Mouse (Mus musculus) kidney, postnatal 4 days (tissue): Measurements from ENCODE around the gene Olfr1152.

Experiments
- DNase-seq, 2 experiments: peaks; one replicate each; pipeline ENCODE4 v3.0.0; 2021; ENCODE audit warnings: mixed read lengths in 2 of 2

Olfr1152 gene

DNA sequence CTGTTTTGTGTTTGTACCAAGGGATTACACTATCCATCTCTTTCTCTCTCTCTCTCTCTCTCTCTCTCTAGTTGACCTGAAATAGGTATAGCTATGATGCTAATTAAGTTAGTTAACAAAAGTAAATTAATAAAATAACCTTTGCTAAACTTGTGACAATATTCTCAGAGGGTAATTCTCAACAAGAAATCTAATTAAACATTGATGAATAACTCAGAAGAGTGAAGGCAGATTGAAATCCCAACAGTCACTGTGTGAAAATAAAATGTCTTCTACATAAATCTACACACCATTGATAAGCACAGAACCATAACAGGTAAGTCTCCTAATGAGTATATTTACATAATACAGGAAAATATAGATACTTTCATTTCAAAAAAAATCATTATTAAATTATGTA is at the start of gene Olfr1152:
TSS of gene Olfr1152 (plus strand) at position 301 of the 400 bp plus-strand sequence.
- no peak for DNase-seq

DNA sequence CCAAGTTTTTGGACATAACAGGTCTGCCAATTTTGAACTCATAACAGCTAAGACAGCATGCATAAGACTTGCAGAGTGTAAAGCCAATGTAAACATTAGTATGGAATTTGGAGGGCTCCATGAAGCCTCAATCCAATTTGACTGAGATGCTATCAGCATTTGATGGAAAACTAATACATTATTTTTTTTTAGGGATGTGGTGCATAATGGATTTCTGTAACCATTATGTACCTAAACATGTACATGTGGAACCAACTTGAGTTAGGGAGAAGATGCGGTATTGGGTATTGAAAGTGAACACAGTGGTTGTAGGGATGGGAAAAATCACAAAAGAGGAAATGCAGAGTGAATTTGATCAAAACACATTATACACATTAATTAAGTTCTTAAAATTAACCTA is 36.1 kb upstream of the Olfr1152 start, which contains the start of gene Olfr1148:
TSS of gene Olfr1148 (plus strand) at position 301 of the 400 bp plus-strand sequence.
- no peak for DNase-seq

DNA sequence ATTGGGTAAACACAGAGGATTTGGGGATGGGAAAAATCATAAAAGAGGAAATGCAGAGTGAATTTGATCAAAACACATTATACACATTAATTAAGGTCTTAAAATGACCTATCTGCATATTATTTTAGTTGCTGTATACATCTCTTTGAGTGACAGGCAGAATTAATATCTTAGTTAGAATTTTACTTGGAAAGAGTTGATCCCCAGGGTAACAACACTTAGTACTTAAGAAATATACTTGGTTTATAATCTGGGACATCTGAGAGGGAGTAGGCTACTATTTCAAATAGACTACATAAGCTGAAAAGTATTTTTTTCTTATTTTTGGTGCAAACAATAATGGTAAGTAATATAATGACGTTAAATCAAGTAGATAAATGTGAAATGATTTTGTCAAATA is 22.6 kb upstream of the Olfr1152 start, which contains the start of gene Olfr1150-ps1:
TSS of gene Olfr1150-ps1 (plus strand) at position 301 of the 400 bp plus-strand sequence.
- DNase-seq: no peak

DNA sequence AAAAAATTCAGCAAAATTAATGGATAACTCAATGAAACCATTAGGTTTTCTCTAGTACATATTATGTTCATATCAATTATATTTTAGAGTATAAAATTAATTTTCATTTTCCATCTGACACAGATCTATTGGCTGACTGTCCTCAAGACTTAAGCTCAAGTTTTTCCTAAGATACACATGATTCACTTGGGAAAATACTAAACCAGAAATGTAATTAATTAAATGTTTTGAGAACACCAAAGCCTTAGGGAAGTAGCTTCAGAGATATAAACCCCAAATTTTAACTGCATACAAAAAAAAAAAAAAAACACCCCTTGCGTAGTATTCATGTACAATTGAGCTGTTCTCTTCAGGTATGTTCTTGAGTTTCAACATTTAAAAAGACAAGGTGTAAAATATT is 10.7 kb upstream of the Olfr1152 start, which contains the start of gene Olfr1151:
TSS of gene Olfr1151 (plus strand) at position 301 of the 400 bp plus-strand sequence.
- no peak for DNase-seq

DNA sequence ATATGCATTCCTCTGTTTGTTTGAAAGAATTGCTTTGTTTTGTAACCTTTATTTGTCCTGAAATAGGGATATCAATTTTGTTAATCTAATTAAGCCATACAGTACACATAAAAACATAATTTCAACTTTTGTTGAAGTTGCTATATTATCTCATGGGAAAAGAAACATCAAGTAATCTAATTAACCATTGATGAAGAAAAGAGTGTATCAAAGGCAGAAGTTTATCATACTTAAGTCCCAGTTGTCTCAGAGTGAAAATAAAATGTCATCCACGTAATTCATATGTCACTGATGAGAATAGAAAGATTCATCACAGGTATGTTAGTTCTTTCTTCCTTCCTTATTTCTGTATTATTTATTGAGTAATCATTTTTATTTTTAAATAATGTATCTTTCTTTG is 28.4 kb downstream of the Olfr1152 start, which contains the start of gene Olfr1153:
TSS of gene Olfr1153 (plus strand) at position 301 of the 400 bp plus-strand sequence.
- no peak for DNase-seq

DNA sequence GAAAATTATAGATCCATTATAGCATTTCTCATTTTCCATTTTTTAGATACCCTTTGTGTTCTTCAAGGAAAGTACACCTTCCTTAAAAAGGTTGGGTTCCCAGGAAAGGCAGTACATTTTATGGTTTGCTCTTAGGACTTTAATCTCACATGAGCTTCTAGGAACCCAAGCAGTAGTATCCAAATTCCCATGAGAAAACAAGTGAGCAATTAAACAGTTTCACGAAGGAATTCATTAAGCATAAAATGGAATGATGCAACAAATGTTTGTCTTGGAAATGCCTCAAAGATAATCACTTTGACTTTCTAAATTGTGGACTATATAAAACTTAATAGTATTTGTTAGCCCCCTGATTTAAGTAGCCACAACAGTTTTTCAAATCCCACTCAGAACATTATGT is 38.8 kb downstream of the Olfr1152 start, which contains the start of gene Olfr1154:
TSS of gene Olfr1154 (minus strand) at position 101 of the 400 bp plus-strand sequence.
- no peak for DNase-seq
